Mouse (Mus musculus) spleen, adult 18-20 months (tissue): ENCODE data around the gene Amotl1.

Experiments used
- DNase-seq, 2 experiments: peaks; one replicate each; pipeline ENCODE4 v3.0.0; 2022; ENCODE audit warnings: mixed read lengths in 2 of 2

The Amotl1 gene

DNA sequence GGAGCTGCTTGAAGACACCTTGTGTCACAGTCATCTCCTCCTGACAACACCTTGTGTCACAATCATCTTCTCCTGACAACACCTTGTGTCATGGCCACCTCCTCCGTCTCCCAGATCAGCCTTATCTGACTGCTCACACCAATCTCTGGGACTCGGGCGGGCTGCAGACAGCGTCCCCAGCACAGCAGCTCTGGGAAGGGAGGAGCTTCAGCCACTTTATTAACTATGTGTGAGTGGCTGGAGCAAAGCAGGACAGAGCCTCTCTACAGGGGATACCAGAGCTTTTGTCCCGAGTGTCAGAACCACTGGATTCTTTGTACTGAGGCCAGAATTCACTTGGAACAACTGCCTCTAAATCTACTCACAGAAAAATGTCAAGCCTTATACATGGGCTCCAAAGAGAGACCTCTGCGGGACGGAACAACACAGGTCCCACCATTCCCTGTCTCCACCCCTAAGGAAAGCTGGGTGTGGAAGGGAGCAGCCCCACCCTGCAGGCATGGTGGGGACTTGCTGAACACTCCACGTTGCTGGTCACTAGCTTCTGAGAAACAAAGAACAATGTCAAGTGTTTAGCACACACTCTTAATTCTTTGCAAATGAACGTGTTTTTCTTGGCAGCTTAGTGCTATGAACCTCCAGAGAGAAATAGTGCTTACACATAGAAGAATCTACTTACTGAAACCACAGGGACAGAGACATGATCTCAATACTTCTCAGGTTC, 100.7 kb downstream of the Amotl1 start:
- DNase-seq = no peak

DNA sequence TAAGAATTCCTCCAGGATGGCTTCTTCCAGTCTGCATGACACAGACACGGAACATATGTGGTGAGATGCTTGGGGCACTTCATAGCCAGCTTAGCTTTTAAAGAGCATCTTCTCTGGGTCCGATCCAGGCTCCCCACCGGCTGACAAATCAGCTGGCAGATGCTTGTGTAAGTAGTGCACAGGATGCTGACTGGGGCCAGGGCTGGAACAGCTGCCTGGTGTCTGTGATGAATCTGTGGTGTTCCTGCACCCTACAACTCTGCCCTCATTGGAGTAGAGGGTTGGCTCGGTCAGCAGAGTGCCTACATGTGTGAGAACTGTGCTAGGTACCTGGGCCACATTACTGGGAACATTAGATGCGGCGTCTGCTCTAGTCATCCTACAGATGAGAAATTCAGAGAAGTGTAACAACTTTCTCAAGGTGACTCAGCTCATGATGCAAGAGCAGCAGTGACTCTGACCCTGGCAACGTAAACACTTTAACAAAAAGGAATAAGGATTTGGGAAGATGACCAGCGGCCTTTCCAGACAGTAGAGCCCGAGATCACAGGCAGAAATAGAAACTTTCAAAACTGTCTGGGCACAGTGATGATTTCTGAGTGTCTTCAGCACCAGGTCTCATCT, 109.9 kb downstream of the Amotl1 start:
- DNase-seq = no peak

DNA sequence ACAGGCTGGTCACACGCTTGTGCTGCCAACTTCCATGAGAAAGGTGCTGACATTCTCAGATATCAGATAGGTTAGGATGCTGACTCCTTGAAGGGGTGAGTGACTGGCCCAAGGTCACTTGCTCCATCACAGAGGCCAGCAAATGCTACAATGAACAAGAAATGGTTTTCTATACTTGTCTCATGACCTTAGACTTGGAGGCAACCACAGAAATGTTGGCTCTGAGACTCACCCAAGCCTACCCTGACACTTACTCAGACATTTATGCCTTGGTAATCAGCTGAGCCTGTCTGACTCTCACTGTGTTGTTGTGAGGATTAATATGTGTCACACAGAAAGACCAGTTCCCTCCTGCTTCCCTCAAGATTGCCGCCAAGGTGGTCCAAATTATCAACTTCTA, 111.2 kb downstream of the Amotl1 start:
- no peak for DNase-seq

DNA sequence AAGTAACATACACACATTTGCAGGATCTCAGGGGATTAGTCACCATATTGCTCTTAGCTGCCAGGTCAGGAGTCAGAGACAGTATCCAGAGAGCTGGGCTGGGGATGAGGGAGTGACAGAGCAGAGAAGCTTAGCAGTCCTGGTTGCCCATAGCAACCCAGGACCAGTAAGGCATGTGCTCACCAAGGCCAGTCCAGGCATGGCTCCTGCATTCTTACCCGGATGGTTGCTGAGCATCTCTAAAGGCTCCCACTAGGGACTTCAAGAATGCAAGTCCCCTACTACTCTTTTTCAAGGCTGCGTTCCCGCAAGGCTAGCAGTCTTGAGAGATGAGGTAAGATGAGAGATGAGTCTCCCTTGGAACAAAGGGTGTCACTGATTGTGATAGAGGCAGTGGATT, 112.6 kb downstream of the Amotl1 start:
- DNase-seq = no peak

DNA sequence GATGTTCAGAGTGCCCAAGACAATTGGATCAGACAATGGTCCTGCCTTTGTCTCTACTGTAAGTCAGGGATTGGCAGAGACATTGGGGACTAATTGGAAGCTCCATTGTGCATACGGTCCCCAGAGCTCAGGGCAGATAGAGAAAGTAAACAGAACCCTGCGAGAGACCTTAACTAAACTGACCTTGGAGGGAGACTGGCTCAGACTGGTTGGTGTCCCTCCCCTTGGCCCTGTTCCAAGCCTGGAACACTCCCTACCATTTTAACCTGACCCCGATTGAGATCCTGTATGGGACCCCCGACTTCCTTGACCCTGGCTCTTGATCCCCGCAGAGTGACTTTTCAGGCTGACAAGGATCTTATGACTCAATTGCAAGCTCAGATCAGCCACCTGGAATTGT, 114.9 kb downstream of the Amotl1 start:
- no peak for DNase-seq

DNA sequence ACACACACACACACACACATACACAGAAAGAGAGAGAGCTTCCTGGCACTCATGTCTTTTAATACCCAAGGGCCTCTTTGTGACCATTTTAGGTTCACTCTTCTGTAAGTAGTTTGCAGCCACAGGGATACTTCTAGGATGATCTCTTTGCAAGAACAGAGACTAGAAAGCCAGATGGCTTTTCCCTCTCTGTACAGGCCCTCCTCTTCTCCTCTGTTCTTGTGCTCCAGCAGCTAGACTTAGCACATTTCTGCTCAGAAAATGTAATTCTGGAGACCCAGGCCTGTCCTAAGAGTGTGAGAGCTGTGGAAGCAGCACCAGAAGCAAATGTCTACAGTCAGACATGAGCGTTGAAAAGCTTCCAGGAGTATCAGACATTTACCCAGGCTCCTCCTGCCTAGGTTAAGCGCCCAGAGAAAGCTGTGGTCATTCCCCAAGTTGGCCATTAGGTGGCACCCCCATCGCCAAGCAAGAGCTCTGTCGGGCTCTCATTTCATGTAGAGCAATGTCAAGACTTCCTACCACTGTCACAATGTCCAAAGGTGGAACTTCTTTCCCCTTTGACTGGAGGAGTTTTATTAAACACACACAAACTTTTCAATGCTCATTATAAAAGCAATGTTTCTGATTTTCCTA, 121.3 kb downstream of the Amotl1 start:
- DNase-seq = peak; percentile 23 to 55

DNA sequence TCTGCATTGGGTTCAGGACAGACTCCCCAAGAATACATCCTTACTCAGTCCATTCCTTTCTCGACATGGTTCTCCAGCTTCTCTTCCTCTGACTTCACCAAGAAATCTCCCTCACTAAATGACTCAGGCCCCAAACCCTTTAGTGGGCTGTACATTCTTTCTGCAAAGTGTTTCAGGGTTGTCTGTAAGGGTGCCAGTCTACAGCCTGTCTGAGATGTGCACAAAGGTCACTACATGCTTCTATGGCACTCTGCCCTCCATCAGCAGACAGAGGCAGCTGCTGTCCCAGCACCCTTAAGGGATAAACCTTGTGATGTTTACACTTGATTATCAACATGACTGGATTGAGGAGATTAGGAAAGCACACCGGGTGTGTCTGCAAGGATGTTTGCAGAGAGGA, 123.2 kb downstream of the Amotl1 start:
- DNase-seq = no peak

DNA sequence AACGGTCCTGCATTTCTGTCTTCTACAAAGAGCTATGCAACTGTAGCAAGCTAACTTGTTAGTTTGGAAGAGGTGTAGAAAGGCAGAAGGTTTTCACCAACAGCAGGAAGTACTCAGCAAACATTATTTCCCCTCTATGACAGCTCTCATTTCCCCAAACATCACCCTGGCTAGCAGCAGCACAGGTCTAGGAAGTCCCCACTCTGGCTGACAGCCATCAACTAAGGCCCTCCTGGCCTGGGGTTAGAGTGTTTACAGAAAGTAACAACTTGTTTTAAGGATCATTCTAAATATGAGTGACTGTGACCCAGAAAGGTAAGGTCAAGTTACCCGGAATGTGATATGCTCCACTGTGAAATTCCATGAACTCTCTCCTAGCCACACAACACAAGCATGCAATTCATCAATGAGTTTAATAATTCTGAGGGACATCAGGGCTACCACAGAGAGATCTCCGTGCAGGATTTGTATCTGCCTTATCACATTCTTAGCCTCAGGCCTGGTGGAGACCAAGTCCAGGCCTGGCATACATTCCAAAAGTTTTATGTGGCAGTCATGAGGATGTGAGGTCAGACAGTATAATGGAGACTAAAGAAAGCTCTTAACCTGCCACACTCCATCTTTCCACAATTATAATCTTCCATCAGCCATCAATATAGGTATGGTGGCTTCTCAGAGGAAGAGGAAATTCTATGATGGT, 123.7 kb downstream of the Amotl1 start:
- DNase-seq = no peak

DNA sequence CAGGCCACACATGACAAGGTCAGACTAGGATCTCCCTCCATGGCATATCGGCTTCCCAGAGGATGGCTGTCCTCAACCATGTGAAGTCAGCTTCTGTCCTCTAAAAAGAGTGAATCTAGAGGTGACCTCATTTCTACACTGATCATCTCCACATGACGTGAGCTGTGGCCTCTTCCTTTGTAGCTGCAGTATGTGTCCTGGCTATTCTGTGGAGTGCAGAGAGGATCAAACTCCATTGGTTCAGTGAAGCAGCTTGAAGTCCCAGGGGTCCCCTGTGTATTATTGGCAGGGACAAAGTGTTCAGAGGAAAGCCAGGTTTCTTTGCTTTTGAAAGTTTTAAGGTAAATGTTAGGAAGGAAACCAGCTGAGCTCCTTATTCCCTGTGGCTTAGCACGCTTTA, 126.8 kb downstream of the Amotl1 start:
- no peak for DNase-seq

DNA sequence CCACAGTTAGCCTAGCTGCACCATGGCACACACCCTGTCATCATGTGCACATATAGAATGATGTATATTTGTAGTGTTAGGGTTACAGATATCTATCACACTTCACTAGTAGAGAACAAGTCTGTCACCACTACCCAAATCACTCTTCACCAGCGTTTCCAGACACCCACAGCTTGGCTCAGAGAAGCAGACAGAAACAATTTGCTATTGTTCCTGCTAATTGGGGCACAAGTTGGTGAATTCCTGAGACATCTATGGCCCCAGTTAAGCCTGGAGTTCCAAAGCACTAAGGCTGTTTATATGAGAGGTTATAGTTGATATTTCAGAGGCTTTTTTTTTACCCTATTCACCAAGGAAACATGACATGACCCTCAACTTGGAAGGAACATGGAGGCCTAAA, 127.6 kb downstream of the Amotl1 start:
- DNase-seq = no peak

DNA sequence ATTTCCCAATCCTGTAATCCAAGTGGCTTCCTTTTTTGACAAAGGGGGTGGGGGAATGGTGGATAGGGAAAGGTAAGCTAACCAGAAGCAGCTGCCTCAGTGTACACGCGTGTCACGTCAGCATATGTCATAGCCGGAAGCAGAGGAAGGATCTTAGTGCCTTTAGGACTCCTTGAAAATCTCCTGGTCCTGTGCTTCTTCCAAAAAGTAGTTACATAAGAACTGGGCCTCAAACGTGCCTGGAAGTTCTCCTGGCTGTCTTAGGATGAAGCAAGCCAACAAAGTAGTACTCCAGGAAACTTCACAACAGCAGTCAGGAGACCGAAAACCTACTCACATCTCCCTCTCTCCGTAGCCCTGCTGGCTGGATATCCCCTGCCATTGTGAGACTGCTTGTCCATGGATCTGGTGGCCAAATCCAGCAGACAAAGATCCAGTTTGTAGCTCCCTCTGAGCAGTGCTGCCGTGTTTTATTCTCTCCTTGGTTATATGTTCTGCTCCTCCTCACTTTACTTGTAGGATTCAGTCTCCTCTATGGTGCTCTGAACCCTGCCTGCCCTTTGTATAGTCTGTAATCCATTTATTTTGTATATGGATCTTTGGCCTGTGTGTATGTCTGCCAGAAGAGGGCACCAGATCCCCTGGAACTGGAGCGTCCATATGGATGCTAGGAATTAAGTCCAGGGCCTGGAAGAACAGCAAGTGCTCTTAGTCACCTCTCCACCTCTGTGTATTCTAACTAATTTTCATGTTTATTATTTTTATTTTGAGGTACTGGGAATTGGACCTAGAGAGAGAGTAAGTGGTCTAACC, 132.0 kb downstream of the Amotl1 start:
- no peak for DNase-seq

DNA sequence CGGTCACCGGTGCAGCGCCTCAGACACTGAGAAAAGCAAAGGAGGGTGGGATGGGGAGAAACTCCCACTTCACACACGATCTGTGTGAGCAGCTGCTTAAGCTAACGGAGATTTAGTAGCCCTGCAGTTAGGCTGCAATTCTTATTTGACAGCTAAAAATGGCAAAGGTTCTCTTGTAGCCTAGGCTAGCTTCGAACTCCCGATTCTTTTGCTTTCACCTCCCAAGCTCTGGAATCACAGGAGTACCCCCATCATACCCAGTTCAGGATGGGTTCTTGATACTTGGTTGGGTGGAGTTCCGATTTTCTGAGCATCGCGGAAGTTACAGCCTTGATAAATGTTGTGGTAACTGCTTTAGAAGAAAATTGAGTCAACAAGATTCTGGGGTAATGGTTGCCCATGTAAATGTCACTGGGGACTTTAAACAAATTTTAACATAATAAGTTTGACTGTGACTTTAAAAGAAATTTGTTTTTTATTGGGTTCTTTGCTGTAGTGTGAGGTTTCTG, 143.9 kb downstream of the Amotl1 start:
- DNase-seq = no peak

DNA sequence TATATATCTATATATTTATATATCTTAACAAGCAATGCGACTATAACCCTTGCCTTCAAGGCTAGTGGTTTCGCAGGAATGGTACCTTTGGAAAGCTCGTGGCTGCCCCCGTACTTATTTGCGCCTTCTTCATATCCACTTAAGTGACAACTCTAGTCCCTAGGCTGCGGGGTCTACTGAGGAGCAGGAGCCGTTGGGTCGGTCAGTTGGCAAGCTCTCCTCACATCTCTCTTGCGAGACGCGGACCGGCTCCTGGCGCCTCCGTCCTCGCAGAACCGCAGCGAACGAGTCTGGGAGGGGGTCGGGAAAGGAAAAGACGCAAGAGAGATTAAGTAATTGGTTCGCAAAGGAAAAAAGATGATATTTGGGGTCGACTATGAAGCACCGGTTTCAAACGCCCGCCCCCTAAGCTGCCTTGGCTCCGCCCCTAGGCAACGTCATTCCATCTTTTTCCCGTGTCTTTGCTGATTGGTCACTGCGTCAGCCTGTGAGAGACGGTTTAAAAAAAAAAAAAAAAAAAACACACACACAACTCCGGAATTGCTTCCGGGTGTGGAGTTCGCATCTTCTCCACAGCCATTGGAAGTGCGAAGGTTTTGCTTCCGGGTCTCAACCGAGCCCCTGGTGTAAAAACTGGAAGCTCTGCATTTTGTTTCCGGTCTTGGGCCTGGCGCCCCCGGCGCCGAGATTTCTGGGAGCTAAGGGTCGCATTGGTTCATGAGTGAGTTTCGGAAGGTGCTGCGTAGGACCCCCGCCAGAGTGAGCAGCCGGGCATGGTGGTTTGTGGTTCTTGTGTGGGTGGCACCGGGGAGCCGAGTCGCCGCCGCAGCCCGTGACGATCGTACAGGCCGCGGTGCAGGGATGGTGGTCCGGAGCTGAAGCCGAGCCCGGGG, 144.6 kb downstream of the Amotl1 start, which contains the start of the genes Kdm4d and Cwc15:
Gene Kdm4d, minus strand, starts transcription at position 460 of the 893 bp plus-strand sequence.
Gene Cwc15, plus strand, starts transcription at position 595 of the 893 bp plus-strand sequence.
- DNase-seq = peak; percentile 88 to 89

DNA sequence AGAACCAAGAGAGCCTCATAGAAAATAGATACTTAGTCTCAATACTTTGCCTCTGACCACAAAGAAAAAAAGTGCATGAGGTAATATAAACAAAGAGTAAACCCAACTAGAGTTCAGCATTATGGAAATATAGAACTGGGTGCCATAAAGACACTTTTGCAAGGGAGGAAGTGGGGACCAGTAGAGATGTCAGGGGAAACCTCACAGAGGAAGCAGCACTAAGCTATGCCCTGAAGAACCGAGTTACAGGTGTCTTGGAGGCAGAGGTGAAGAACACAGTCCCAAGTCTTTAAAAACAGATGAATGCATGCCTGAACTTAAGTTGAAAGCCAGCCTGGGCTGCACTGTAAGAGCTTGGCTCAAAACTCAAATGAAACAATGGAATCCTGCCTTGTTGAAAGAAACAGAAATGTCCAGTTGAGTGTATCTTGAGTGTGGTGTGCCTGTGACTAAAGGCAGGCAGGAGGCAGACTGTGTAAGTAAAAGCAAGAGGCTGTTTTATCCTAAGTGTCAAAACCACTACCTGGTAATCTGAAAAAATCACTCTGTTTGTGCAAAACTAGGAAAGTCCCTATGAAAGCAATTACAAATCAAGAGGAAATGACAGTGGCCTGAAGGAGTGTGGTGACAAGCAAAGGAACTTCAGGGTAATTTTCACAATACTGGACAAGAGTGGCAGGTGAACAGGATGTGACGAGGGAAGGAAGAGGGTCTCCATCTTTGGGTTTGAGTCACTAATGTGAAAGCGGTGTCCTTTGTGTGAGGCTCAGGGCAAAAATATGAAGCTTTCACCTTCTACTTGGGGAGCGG, 145.8 kb downstream of the Amotl1 start:
- no peak for DNase-seq
